Mouse (Mus musculus): ENCODE data around the gene C2cd3.

Gene C2cd3

DNA sequence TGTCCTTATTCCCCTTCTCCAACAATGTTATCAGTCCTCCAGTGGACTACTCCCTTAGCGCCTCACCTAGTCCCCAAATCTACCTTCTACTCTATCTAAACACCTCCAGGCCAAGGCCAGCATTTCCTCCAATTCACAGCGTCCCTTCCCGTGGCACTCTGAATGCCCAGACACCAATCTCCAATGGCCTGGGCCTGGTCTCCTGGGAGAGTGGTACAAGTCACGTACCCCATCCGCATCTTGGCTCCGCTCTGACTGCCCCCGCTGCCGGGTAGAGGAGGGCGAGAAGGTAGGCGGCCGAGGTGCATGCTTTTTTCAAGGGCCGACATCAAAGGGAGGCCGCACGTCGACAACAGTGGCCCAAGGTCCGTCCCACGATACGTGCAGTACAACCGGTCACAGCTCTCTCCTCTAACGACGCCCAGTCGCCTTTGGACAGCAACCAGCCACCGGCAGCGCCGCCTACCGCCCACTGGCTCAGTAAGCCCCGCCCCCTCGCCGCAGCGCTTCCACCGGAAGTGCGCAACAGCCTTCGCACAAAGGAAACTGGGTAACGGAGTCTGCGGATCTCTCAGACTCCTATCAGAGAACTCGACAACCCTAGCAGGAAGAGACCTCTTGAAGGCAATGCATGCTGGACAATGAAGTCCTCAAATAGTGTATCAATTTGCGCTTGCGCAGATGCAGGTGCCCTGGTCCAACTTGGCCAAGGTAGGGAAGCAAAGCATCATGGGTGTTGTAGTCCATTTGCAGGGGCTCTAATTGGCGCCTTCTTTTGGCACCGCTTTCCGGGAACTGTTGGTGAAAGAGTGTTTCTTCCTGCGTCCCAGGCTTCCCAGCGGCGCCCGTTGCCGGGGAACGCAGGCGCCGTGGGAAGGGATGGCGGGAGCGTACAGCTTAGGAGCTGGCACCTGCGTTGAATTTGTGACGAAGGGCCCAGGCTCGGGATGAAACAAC is at the start of gene C2cd3, which contains the start of gene Ppme1:
Gene C2cd3, plus strand, starts transcription at position 739 of the 957 bp plus-strand sequence.
Gene Ppme1, minus strand, starts transcription at position 813 of the 957 bp plus-strand sequence.
- DNase-seq (ENCODE audit: inconsistent ontology term), result peak; percentile 99

DNA sequence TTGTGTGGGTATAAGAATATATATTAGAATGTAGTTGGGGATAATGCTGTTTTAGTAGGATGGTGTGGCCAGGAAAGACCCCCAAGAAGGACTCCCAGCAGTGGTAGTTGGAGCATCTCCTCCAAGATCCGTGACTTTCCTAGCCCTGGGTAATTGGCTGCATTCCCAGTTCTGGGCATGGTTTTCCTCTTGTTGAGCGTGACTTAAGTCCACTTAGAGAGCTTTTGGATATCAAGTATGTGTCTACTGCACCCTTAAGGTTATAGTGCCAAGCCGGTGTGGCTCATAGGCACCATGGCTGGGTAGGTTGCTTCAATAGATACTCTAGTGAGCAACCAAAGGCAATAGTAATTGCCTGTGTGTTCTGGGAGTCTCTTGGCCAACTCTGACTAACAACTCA is 48.3 kb upstream of the C2cd3 start:
- no peak for DNase-seq (ENCODE audit: inconsistent ontology term)

DNA sequence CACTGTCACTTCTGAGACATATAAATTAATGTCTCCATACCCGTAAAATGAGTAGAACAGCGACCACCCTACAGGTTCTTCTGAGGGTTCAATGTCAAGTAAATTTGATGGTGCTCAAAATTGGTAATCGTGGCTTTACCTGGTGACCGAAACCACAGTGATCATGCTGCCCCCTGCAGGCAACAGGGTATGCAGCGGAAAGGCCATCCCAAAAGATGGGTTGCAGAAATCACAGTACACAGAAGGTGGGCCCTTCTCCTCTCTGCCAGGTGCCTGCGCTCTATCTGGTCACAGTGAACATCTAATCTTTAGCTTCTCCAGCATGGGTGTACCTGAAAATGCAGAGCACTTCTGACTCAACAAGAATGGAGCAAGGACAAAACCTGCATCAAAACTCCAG is 46.6 kb upstream of the C2cd3 start:
- DNase-seq (ENCODE audit: inconsistent ontology term), result no peak

DNA sequence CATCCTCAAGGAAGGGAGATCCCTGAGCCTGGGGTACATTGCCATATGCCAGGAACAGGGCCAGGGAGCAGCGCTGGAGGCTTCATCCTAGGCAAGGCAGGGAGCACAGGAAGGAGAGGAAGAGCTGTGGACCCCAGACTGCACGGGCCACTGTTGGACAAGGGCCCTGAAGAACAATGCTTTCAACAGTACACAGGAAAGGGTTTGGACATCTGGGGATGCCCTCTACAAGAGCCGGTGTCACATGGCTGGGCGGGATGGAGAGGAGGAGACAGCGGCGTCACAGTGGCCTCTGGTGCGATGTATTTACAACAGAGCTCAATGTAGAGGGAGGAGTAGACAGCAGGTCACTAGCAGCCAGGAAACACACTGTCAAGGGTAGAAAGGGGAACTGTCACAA is 44.5 kb upstream of the C2cd3 start:
- DNase-seq (ENCODE audit: inconsistent ontology term), result no peak

DNA sequence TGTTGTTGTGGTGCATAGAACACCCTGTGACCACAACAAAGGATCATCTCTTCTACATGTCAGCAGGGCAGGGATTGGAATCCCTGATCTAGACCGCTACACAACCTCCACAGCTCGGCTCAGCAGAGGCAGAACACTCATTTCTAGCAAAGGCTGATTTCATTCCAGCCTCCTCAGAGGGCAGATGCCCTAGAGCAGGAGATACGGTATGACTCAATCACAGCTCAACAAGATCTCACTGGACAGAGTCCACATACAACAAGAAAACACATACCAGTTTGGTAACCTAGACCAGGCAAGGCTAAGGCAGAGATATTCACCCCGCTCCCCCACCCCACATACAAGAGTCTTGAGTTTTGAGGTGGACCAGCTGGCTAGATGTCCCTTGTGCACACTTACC is 43.4 kb upstream of the C2cd3 start:
- no peak for DNase-seq (ENCODE audit: inconsistent ontology term)

DNA sequence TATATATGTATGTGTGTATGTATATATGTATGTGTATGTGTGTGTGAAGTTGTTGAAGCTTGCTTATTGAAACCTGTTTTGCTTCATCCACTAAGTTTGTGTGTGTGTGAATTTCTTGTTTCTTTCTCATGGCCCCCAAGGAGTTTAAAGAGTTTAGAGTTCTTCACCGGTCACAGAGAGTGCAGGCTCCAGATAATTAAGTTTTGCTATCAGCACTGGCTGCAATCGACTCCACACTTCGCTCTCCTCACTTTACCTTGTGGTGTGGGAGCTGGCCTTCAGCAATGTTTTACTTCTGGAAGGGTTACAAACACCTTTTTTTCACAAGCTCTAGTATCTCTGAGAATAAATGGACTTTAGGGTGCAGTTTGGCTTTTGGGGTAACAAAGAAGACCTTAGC is 40.8 kb upstream of the C2cd3 start:
- no peak for DNase-seq (ENCODE audit: inconsistent ontology term)

DNA sequence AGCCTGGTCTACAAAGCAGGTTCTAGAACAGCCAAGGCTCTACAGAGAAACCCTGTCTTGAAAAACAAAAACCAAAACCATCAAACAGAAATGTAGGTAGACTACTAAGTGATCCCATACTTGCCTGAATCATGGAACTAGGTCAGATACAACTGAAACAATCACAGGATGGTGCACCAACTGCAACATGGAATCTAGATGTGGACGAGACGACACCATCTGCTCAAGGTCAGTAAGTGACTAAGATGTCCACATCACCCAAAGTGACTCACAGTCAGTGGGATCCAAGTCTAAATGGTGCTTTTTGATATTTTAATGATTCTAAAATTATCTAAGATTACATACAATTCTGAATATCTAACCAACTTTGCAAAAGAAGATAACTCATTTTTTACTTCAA is 36.1 kb upstream of the C2cd3 start:
- no peak for DNase-seq (ENCODE audit: inconsistent ontology term)

GRCm38 (mm10) chr7:100354984-100355383 is 17.0 kb upstream of the C2cd3 start:
- peak; percentile 72 for DNase-seq (ENCODE audit: inconsistent ontology term)

GRCm38 (mm10) chr7:100356324-100356723 is 15.7 kb upstream of the C2cd3 start:
- no peak for DNase-seq (ENCODE audit: inconsistent ontology term)

- no peak for DNase-seq (ENCODE audit: inconsistent ontology term)
These were observed 15.3 kb upstream of the C2cd3 start for GRCm38 (mm10) chr7:100356768-100357167.

GRCm38 (mm10) chr7:100357856-100358255 is 14.2 kb upstream of the C2cd3 start:
- DNase-seq (ENCODE audit: inconsistent ontology term), result no peak

DNA sequence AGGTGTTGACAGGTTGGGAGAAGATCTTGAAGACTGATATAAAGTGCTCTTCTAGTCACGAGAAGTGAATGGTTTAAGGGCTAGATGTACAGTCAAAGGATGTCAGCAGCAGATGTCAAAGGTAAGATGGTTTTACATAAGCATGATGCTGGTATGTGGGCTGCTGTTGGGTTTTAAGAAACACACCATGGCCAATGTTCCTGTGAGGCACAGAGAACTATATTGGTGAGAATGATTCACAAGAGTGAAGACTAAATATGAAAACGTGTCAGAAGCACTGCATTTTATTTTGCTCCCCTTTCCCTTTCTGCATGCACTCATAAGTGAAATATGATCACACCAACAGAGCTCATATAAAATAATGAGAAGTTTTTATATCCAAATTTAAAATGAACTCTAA is 8.9 kb upstream of the C2cd3 start:
- DNase-seq (ENCODE audit: inconsistent ontology term), result no peak

GRCm38 (mm10) chr7:100364888-100365287 is 7.1 kb upstream of the C2cd3 start:
- DNase-seq (ENCODE audit: inconsistent ontology term), result no peak

GRCm38 (mm10) chr7:100372452-100372980 is 483 bp downstream of the C2cd3 start:
- DNase-seq (ENCODE audit: inconsistent ontology term), result no peak

DNA sequence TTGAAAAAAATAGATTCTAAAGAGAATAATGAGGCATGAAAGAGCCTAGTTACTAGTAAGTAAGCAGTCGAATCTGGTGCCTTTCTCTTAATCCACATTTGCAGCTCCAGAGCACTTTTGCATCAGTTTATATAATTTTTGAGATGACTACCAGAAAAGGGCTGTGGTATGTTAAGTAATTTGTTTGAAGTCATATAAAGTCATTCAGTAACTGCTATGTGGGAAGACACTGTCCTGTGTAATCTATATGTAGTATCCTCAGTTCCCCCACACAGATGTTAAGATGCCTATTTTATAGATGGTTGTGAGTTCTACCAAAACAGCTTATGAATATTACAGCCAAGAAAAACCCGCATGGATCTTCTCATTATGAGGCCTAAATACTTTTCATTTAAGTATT is 6.2 kb downstream of the C2cd3 start:
- no peak for DNase-seq (ENCODE audit: inconsistent ontology term)

GRCm38 (mm10) chr7:100381161-100381560 is 9.1 kb downstream of the C2cd3 start:
- no peak for DNase-seq (ENCODE audit: inconsistent ontology term)

- no peak for DNase-seq (ENCODE audit: inconsistent ontology term)
These were observed 11.2 kb downstream of the C2cd3 start for GRCm38 (mm10) chr7:100383207-100383606.

DNA sequence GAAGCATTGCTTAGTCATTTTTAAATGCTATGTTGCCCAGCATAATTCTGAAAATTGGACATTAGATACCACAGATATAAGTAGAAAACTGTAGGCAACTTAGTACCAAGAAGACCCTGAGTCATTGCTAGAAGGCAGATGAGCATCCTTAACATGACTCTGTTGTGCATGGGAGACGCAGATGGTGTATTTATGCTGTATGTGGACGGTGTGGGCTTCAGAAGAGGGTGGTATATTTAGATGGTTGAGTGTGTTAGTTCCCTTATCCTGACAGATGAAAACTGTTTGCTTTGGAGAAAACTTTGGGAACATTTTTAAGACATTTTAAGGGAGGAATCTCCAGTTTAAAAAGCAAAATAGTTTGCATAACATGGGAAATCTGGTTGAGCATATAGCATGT is 16.1 kb downstream of the C2cd3 start:
- DNase-seq (ENCODE audit: inconsistent ontology term), result no peak

- DNase-seq (ENCODE audit: inconsistent ontology term), result no peak
These were observed 18.1 kb downstream of the C2cd3 start for GRCm38 (mm10) chr7:100390166-100390565.

DNA sequence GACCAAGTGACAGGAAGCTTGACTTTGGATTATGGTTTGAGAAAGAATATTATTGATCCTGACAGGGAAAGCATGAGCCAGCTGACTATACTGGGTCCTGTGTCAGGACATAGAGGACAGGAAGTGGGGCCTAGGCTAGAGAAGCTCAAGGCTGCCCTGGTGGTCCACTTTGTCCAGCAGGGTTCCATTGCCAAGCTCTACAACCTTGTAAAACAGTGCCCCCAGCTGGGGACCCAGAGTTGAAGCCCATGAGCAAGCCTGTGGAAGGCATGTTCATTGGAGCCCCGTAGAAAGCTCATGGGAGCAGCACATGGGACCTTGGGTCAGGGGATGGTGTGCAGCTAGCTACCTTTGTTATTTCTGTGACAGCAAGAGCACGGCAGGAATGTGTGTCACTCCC is 20.2 kb downstream of the C2cd3 start:
- no peak for DNase-seq (ENCODE audit: inconsistent ontology term)

GRCm38 (mm10) chr7:100399231-100399913 is 27.3 kb downstream of the C2cd3 start:
- peak; percentile 12 for DNase-seq (ENCODE audit: inconsistent ontology term)

- no peak for DNase-seq (ENCODE audit: inconsistent ontology term)
These were observed 29.0 kb downstream of the C2cd3 start for GRCm38 (mm10) chr7:100400899-100401539.
